Mouse (Mus musculus) olfactory bulb, adult 2 months (tissue): ENCODE data around the gene Esp1.

ENCODE experiments used
- CTCF ChIP-seq: fragments of 200-500 bp; IDR thresholded peaks from 2 replicates; pipeline ENCODE4 v1.5.1; 2012; ENCODE audit warnings: low read depth, mild to moderate bottlenecking, low read length, moderate library complexity; ENCODE audit not compliant: insufficient read depth
- POLR2A ChIP-seq: fragments of 200-500 bp; IDR thresholded peaks from 2 replicates; pipeline ENCODE4 v1.6.1; 2012; ENCODE audit warnings: mild to moderate bottlenecking, low read depth, low read length, moderate library complexity; ENCODE audit not compliant: insufficient read depth

DNA sequence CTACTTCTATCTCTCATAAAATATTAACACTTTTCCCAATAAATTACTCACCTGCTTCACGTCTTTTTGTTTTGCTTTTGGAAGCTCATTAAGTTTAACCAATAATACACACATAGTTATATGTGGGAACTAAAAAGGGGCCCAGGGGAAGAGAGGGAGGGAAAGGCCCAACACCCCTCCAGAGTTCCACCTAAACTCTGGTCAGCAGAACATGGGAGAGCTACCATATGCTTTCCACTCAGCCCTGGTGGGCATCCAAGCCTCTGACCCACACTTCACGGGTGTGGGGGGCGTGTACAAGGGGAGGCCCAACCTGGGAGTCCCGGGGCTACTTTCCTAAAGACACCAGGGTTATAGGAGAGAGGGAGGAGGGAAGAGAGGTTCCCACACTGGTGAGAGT, 4.8 kb downstream of the Esp1 start:
- no peak for TF ChIP-seq CTCF
- TF ChIP-seq POLR2A = no peak
